Mouse (Mus musculus) liver, embryonic 13.5 days (tissue): ENCODE data around the gene Rnase10. TPM values are rescaled to one million over a fixed set of nuclear protein-coding genes. Genes with fewer than 3 reads are reported as not detected.
"Not testable (repeated sequence)": the region's sequence is repeated elsewhere in the genome, so short reads cannot be mapped to it uniquely, and the experiment has no call there.

Experiments used
- ATAC-seq: fragments of 200-750 bp; cut with Nextera tagmentation; 2 replicates; pipeline ENCODE4 v1.8.0; 2017; ENCODE audit warnings: low read depth, mild to moderate bottlenecking, moderate number of reproducible peaks, moderate library complexity
- DNase-seq: peaks from one replicate; pipeline ENCODE4 v3.0.0; 2022
- H3K27ac ChIP-seq: fragments of 300-500 bp; sonication (generic); 2 replicates; pipeline ENCODE4 v1.5.1; 2015; ENCODE audit warnings: moderate library complexity, mild to moderate bottlenecking, inconsistent platforms
- H3K27me3 ChIP-seq: fragments of 300-500 bp; sonication (generic); 2 replicates; pipeline ENCODE4 v1.6.1; 2015; ENCODE audit warnings: mild to moderate bottlenecking, inconsistent platforms
- H3K36me3 ChIP-seq: fragments of 300-500 bp; sonication (generic); 2 replicates; pipeline ENCODE4 v1.6.1; 2015; ENCODE audit warnings: mild to moderate bottlenecking, inconsistent platforms
- H3K4me1 ChIP-seq: fragments of 300-500 bp; sonication (generic); replicated peaks from 2 replicates; pipeline ENCODE4 v1.6.1; 2015; ENCODE audit warnings: inconsistent platforms
- H3K4me2 ChIP-seq: fragments of 300-500 bp; sonication (generic); 2 replicates; pipeline ENCODE4 v1.6.1; 2015; ENCODE audit warnings: inconsistent platforms, mild to moderate bottlenecking, moderate library complexity
- H3K4me3 ChIP-seq: fragments of 300-500 bp; sonication (generic); replicated peaks from 2 replicates; pipeline ENCODE4 v1.5.1; 2015; ENCODE audit warnings: mild to moderate bottlenecking, inconsistent platforms
- H3K9ac ChIP-seq: fragments of 300-500 bp; sonication (generic); 2 replicates; pipeline ENCODE4 v1.6.1; 2015; ENCODE audit warnings: mild to moderate bottlenecking, inconsistent platforms
- H3K9me3 ChIP-seq: fragments of 300-500 bp; sonication (generic); replicated peaks from 2 replicates; pipeline ENCODE4 v1.6.1; 2016; ENCODE audit warnings: inconsistent platforms
- WGBS: fragments of 180-500 bp; shearing (Covaris S2); methylation state at CpG from one replicate; pipeline ENCODE4 v1.1.7; 2015; ENCODE audit not compliant: insufficient replicate concordance; 5-methylcytosine and 5-hydroxymethylcytosine counted together
- polyA plus RNA-seq: library from polyadenylated mRNA; unstranded; fragments of >200 nt; fragmentation: Nextera tagmentation; extraction: Ambion mirVana; gene quantifications from 2 replicates; pipeline ENCODE4 v1.2.1, GENCODE M21; 2015

Gene Rnase10
- not detected in 2 replicates for polyA plus RNA-seq

DNA sequence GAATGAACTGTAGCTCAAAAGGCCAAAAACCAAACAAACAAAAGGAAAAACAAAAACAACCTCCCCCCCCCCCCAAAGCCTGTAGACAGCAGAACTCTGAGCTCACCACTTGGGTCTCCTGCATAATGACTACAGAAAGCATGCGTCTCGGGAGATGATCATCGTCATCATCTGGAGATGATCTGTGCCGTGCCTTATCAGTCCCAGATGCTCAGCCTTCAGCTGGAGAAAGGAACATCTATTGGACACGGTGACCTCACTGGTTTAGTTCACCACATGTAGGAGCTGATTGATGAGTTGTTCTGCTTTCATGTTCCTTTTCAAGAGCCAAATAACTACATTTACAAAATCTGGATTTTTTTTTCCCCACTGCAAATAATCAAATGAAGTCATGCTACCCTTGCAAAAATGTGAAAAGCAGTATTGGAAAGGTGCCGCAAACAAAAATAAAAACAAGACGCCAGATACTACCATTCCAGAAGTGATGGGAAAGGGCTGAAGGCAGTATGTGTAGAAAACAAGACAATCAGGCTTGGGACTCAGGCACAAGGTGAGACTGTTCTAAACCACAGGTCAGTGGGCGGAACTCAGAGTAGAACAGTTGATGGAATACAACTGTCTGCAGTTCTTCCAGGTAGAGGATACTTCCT, at the start of gene Rnase10:
Gene Rnase10, plus strand, starts transcription at position 600 of the 650 bp plus-strand sequence.
- Histone ChIP-seq H3K27me3 (no peaks in the 10 kb centered on the region), H3K36me3 (no peaks in the 10 kb centered on the region), H3K4me1 (peaks cover 5% of the 10 kb centered on the region; the same call in 1 of the 2 replicates), H3K9me3 (no peaks in the 10 kb centered on the region), H3K27ac (peak within 1 kb of the TSS; percentile 29), H3K4me3 (no peak within 1 kb of the TSS), H3K4me2 (no peak within 1 kb of the TSS), H3K9ac (no peak within 1 kb of the TSS)
- ATAC-seq (no peak), DNase-seq (no peak)
- 65% methylated on average over 8 of the region's 8 CpGs for WGBS

DNA sequence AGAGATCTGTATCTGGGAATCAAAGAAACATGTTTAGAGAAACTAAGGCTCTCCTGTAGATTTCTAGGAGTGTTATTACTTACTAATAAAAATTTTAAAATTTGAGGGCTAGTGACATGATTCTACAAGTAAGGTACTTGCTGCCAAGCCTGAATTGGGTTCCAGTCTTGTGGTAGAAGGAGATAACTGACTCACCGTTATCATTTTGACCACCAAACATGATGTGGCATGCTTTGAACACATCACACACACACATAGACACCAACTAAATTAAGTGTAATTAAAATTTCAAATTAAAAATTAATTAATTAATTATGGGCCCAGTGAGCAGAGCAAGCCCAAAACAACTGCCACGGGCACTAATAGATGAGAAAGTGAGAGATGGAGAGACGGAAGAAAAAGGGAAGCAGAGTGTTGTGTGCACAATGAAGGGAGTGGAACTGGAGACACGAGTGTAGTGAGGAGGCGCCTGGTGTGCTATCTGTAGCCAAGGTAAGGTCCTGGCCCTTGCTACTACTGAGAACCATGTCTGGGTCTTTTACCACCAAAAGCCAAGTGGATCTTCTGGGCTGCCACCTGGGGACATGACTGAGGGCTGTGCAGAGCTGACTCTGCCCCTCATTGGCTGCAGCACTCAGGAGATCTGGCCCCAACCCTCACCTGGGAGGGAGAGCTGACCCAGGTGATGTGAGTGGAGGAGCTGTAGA, 49.1 kb upstream of the Rnase10 start:
- H3K9me3 ChIP-seq, H3K27me3 ChIP-seq, H3K36me3 ChIP-seq, DNase-seq, H3K4me3 ChIP-seq: not testable (repeated sequence)
- peak overlapping the region; percentile 33 for H3K9ac ChIP-seq
- H3K4me2 ChIP-seq, result peak overlapping the region; percentile 42
- peak overlapping the region; percentile 83 for H3K27ac ChIP-seq
- H3K4me1 ChIP-seq, result peaks cover 35% of the 10 kb centered on the region
- peak; percentile 77 for ATAC-seq
- WGBS, result 34% methylated on average over 5 of the region's 5 CpGs

DNA sequence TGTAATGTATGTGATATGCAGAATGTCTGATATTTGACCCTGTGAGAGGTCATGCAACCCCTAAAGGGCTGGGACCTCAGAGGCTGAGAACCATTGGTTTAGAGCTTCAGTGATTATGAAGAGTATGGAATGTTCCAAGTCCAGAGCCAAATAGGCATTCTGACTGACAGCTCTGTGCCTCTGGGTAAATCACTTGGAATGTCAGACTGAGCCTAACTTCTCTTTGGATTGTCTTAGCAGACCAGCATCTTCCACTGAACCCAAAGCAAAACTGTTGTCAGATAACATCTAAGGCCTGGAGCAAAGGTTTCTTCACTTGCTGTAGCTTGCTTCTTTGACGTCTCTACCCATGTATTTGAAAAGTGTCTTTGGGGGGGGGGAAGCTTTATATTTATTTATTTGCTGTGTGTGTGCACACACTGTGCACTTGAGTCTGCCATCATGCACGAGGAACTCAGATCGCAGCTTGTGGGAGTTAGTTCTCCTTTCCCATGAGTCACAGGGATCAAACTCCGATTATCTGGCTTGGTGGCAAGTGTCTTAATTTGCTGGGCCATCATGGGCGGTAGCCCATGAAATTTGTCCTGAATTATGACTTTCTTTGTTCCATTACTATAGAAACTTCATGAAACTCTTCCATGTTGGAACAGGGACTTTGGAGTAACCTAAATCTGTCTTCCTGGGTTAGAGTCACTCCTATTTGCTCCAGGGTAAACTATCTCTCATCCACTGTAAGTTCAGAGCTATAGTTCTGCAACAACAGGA, 39.2 kb upstream of the Rnase10 start:
- ATAC-seq (no peak), DNase-seq (no peak)
- no peaks in the 10 kb centered on the region for H3K27me3 ChIP-seq
- peaks cover 7% of the 10 kb centered on the region; the same call in 1 of the 2 replicates for H3K36me3 ChIP-seq
- H3K27ac ChIP-seq, result no peak overlapping the region
- H3K4me3 ChIP-seq, result no peak overlapping the region
- no peaks in the 10 kb centered on the region for H3K9me3 ChIP-seq
- WGBS, result 58% methylated on average over 5 of the region's 5 CpGs
- H3K4me1 ChIP-seq, result peaks cover 10% of the 10 kb centered on the region
- H3K4me2 ChIP-seq, result no peak overlapping the region
- no peak overlapping the region for H3K9ac ChIP-seq

DNA sequence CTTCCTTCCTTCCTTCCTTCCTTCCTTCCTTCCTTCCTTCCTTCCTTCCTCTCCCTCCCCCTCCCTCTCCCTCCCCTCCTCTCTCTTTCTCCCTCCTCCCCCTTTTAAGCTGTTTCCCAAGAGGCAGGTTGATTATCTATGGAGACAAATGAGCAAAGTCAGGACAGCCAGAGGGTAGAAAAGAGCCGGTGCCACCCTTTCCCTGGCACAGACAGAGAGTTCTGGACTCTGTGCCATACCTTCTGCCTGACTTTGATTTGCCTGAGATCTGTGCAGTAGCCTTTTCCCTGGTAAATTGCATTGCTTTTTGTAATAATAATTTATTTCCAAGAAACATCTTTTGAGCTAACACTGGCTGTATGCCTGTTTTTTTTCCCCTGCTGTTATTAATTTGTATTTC, 38.5 kb upstream of the Rnase10 start:
- no peak for ATAC-seq
- WGBS, result 41% methylated on average over 1 of the region's 1 CpGs
- H3K9me3 ChIP-seq, result no peaks in the 10 kb centered on the region
- H3K4me1 ChIP-seq, result peaks cover 10% of the 10 kb centered on the region
- H3K4me3 ChIP-seq, result no peak overlapping the region
- no peak overlapping the region for H3K27ac ChIP-seq
- H3K9ac ChIP-seq, result no peak overlapping the region
- H3K4me2 ChIP-seq, result no peak overlapping the region
- no peak for DNase-seq
- H3K36me3 ChIP-seq, result peaks cover 7% of the 10 kb centered on the region; the same call in 1 of the 2 replicates
- H3K27me3 ChIP-seq, result no peaks in the 10 kb centered on the region

DNA sequence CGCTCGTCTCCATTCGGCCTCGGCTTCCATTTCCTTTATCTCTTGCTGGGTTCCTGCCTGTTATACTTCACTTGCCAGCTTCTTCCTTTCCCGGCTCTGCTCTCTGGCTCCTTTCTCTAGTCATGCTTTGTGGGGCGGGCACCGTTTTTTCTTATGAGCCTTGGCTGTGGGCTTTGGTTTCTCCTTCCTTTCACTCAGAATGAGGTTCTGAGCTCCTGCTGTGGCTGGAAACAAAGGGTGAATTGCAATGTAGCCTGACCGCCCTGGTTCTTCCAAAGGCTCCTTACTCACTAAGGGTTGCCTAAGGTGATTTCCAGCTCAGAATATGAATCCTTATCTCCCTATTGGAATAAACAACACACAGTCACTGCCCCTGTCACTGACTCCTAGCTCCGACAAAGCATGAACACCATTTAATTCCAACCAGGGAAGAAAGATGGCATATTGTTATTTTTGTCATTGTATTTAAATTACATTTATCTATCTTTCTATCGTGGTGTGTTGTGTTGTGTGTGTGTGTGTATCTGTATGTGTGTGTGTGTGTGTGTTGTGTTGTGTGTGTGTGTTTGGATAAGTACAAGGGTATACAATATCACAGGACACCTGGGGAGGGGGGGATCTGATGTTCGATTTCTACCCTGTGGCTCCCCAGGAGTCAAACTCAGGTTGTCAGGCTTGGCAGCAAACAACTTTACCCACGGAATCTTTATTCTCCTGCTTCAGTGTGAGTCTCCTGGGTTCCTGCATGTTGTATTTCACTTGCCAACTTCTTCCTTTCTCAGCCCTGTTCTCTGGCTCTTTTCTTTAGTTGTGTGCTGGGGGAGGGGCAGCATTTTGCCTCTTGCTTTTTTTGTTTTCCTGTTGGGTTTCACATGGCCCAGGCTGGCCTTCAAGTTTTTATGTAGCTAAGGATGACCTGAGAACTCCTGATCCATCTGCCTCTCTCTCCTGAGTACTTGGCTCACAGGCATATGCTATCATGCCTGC, 37.7 kb upstream of the Rnase10 start:
- H3K4me1 ChIP-seq, result peaks cover 13% of the 10 kb centered on the region
- no peaks in the 10 kb centered on the region for H3K9me3 ChIP-seq
- WGBS, result 27% methylated on average over 12 of the region's 12 CpGs
- no peak overlapping the region for H3K9ac ChIP-seq
- no peak overlapping the region for H3K4me3 ChIP-seq
- no peaks in the 10 kb centered on the region for H3K36me3 ChIP-seq
- H3K4me2 ChIP-seq, result peak overlapping the region; percentile 17; the same call in 1 of the 2 replicates
- no peak for DNase-seq
- no peaks in the 10 kb centered on the region for H3K27me3 ChIP-seq
- H3K27ac ChIP-seq, result no peak overlapping the region
- ATAC-seq, result no peak

DNA sequence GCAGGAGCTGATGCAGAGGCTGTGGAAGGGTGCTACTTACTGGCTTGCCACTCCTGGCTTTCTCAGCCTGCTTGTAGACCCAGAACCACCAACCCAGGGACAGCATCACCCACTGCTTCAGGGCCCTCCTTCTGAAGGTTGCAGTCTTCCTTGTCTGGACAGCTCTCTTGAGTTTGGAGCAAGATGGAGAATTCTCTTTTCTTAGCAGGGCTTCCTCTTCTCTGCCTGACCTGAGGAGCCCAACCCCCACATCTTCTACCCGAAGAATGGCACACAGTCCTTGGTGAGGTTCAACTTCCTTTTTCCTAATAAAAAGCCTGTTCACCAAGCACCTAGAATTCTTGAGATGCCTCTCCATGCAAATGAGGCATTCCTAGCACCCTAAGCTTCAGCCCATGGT, 36.7 kb upstream of the Rnase10 start:
- 13% methylated on average over 1 of the region's 1 CpGs for WGBS
- H3K4me1 ChIP-seq, result peaks cover 13% of the 10 kb centered on the region
- H3K27me3 ChIP-seq, result no peaks in the 10 kb centered on the region
- no peak overlapping the region for H3K9ac ChIP-seq
- no peak for DNase-seq
- no peak for ATAC-seq
- H3K27ac ChIP-seq, result no peak overlapping the region
- no peak overlapping the region for H3K4me2 ChIP-seq
- H3K4me3 ChIP-seq, result no peak overlapping the region
- H3K36me3 ChIP-seq, result no peaks in the 10 kb centered on the region
- H3K9me3 ChIP-seq, result no peaks in the 10 kb centered on the region

DNA sequence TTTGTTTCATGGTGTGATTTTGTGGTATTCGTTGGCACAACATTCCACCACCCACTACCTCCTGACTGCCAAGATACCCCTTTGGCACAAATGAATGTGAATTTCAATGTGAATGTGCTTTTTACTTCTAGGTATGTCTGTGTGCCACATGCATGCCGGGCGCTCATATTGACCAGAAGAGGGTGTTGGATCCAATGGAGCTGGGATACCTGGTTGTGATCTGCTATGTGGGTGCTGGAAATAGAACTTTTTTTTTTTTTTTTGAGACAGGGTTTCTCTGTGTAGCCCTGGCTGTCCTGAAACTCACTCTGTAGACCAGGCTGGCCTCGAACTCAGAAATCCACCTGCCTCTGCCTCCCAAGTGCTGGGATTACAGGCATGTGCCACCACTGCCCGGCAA, 34.5 kb upstream of the Rnase10 start:
- H3K36me3 ChIP-seq, H3K4me2 ChIP-seq, H3K4me3 ChIP-seq, H3K27ac ChIP-seq, DNase-seq, H3K9me3 ChIP-seq, ATAC-seq, H3K9ac ChIP-seq, H3K27me3 ChIP-seq: not testable (repeated sequence)
- 72% methylated on average over 5 of the region's 5 CpGs for WGBS
- peaks cover 13% of the 10 kb centered on the region for H3K4me1 ChIP-seq

DNA sequence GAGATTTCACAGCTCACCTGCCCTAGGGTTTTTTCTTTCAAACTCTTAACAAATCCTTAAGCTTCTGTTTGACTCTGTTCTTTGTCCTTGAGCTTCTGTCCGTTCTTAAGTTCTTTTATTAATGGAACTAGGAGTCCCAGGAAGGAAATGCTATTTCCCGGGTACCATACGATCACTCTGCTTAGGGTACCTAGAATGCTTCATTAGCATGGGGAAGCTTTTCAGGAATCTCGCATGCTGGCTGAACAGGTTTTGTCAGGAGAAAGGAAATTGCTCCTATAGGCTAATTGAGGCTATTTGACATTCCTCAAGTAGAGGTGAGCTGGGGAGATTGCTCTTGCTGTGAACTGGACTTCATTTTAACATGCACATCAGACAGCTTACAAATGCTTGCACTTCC, 33.9 kb upstream of the Rnase10 start:
- WGBS, result 55% methylated on average over 4 of the region's 4 CpGs
- DNase-seq, result no peak
- H3K4me2 ChIP-seq, result no peak overlapping the region

DNA sequence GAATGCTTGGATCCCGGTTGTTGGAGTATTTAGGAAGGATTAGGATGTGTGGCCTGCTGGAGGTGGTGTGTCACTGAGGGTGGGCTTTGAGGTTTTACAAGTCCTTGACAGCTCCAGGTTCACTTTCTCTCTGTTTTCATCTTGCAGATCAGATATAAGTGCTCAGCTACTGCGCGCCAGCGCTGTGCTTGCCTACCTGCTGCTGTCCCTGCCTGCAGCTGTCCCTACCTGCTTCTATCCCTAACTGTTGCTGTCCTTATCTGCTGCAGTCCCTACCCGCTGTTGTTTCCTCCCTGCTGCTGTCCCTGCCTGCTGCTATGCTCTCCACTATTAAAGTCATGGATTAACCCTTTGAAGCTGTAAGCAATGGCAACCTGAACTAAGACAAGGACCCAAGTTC, 32.5 kb upstream of the Rnase10 start:
- Histone ChIP-seq H3K4me2 (no peak overlapping the region), H3K9ac (no peak overlapping the region), H3K9me3 (no peaks in the 10 kb centered on the region), H3K4me3 (no peak overlapping the region), H3K4me1 (peaks cover 6% of the 10 kb centered on the region), H3K27me3 (no peaks in the 10 kb centered on the region), H3K27ac (no peak overlapping the region), H3K36me3 (no peaks in the 10 kb centered on the region)
- ATAC-seq (no peak), DNase-seq (no peak)
- WGBS, result 49% methylated on average over 5 of the region's 5 CpGs

More for the DNA sequence above, 33.9 kb upstream of the Rnase10 start:
- Histone ChIP-seq H3K27ac (no peak overlapping the region), H3K27me3 (no peaks in the 10 kb centered on the region), H3K4me3 (no peak overlapping the region), H3K9me3 (no peaks in the 10 kb centered on the region), H3K4me1 (peaks cover 13% of the 10 kb centered on the region), H3K36me3 (no peaks in the 10 kb centered on the region), H3K9ac (no peak overlapping the region)
- ATAC-seq, result no peak

DNA sequence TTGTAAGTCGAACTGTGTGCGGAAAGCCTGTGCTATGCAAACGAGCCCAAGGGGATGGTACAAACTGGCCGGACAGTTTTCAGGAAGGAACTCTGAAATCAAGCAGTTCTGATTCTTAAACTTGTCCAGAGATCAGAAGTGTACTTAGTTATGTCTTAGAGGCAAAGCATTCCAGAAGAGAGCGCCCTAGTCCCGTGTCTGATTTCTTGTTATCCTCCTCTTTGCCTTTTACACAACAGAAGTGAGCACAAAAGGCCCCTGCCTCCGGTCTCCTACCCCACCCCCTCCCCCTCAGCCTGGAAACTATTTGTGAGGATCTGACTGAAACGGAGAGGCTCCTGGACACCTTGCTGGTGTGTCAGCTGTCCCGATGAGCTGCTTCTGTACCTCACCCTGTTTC, 30.9 kb upstream of the Rnase10 start:
- 28% methylated on average over 9 of the region's 9 CpGs for WGBS
- Histone ChIP-seq H3K27ac (no peak overlapping the region), H3K36me3 (no peaks in the 10 kb centered on the region), H3K4me1 (peaks cover 7% of the 10 kb centered on the region; the same call in 1 of the 2 replicates), H3K4me3 (no peak overlapping the region), H3K9ac (no peak overlapping the region), H3K4me2 (no peak overlapping the region), H3K9me3 (no peaks in the 10 kb centered on the region), H3K27me3 (no peaks in the 10 kb centered on the region)
- no peak for ATAC-seq
- no peak for DNase-seq
